Mouse (Mus musculus) heart, postnatal 0 days (tissue): Measurements from ENCODE around the gene Ankrd66.

Experiments
- CTCF ChIP-seq: IDR thresholded peaks from 2 replicates; pipeline ENCODE4 v1.5.1; 2016; ENCODE audit warnings: antibody characterized with exemption, control low read depth, low read depth
- EP300 ChIP-seq: IDR thresholded peaks from 2 replicates; pipeline ENCODE4 v1.6.1; 2016; ENCODE audit warnings: antibody characterized with exemption, low read depth

DNA sequence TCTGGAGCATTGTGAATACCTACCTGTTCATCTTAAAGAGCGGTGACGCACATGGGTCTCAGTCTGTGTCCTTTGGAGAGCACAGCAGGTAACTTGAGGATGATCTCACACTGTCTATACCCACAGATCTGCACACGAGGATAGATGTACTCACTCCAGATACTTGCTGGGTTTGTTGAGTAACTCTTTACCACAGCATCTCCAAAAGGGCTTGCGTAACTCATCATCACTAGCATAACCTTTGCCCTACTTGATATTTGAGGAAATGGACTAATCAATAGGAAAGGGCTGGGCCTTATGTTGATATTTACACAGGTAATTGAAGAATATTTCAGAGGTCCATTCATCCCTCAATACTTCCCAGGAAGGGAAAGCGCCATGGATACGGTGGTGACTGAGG is 46.3 kb upstream of the Ankrd66 start:
- TF ChIP-seq CTCF (no peak), EP300 (no peak)
